Mouse (Mus musculus): ENCODE results near the gene Arpc5. TPM values are rescaled to one million over a fixed set of nuclear protein-coding genes. Genes with fewer than 3 reads are reported as not detected.
"Not testable (repeated sequence)": the region's sequence is repeated elsewhere in the genome, so short reads cannot be mapped to it uniquely, and the experiment has no call there.

Gene Arpc5
- polyA plus RNA-seq, 1 experiment from 2014 or later = 326 TPM

- no peak for ATAC-seq (ENCODE audit: insufficient read depth, low FRiP score, low read depth)
- WGBS = 7% methylated on average over 5 of the region's 5 CpGs
- no peak overlapping the region for H3K4me3 ChIP-seq (replicated peaks)
These were observed 19.9 kb upstream of the Arpc5 start for GRCm38 (mm10) chr1:152746426-152746825.

GRCm38 (mm10) chr1:152749276-152749675 lies 17.1 kb upstream of the Arpc5 start:
- H3K36me3 ChIP-seq = no peaks in the 10 kb centered on the region
- no peak overlapping the region for H3K27ac ChIP-seq
- no peak for ATAC-seq (ENCODE audit: insufficient read depth, low FRiP score, low read depth)
- H3K9ac ChIP-seq = no peak overlapping the region
- no peaks in the 10 kb centered on the region for H3K9me3 ChIP-seq
- H3K4me2 ChIP-seq = no peak overlapping the region
- H3K27me3 ChIP-seq (replicated peaks) = no peaks in the 10 kb centered on the region
- H3K4me3 ChIP-seq (replicated peaks) = no peak overlapping the region
- WGBS = 73% methylated on average over 9 of the region's 9 CpGs
- no peaks in the 10 kb centered on the region for H3K4me1 ChIP-seq

More at GRCm38 (mm10) chr1:152746426-152746825, 19.9 kb upstream of the Arpc5 start:
- Histone ChIP-seq H3K27ac (no peak overlapping the region), H3K36me3 (no peaks in the 10 kb centered on the region), H3K9me3 (no peaks in the 10 kb centered on the region), H3K27me3 (replicated peaks) (no peaks in the 10 kb centered on the region), H3K9ac (no peak overlapping the region), H3K4me2 (no peak overlapping the region), H3K4me1 (no peaks in the 10 kb centered on the region; the same call in 1 of the 2 replicates)

GRCm38 (mm10) chr1:152750312-152750965 lies 15.9 kb upstream of the Arpc5 start, which contains the start of gene Apobec4:
Gene Apobec4 (plus strand): TSS chr1:152750551.
- Histone ChIP-seq H3K27ac (no peak within 1 kb of the TSS), H3K4me1 (no peaks in the 10 kb centered on the region), H3K9ac (no peak within 1 kb of the TSS), H3K4me2 (no peak within 1 kb of the TSS), H3K36me3 (no peaks in the 10 kb centered on the region), H3K27me3 (replicated peaks) (no peaks in the 10 kb centered on the region), H3K9me3 (no peaks in the 10 kb centered on the region), H3K4me3 (replicated peaks) (no peak within 1 kb of the TSS)
- WGBS = 64% methylated on average over 13 of the region's 13 CpGs
- ATAC-seq (ENCODE audit: insufficient read depth, low FRiP score, low read depth) = no peak

GRCm38 (mm10) chr1:152761791-152762190 lies 4.6 kb upstream of the Arpc5 start:
- 75% methylated on average over 2 of the region's 2 CpGs for WGBS
- Histone ChIP-seq H3K4me2 (no peak overlapping the region), H3K4me1 (peaks cover 6% of the 10 kb centered on the region; the same call in 1 of the 2 replicates), H3K4me3 (replicated peaks) (no peak overlapping the region), H3K9ac (no peak overlapping the region), H3K27me3 (replicated peaks) (no peaks in the 10 kb centered on the region; the same call in 1 of the 2 replicates), H3K36me3 (no peaks in the 10 kb centered on the region), H3K27ac (no peak overlapping the region), H3K9me3 (no peaks in the 10 kb centered on the region)
- no peak for ATAC-seq (ENCODE audit: insufficient read depth, low FRiP score, low read depth)

GRCm38 (mm10) chr1:152766804-152767748 lies 734 bp downstream of the Arpc5 start:
- Histone ChIP-seq H3K4me1 (peaks cover 6% of the 10 kb centered on the region; the same call in 1 of the 2 replicates), H3K36me3 (peaks cover 7% of the 10 kb centered on the region; the same call in 1 of the 2 replicates), H3K27me3 (replicated peaks) (no peaks in the 10 kb centered on the region; the same call in 1 of the 2 replicates), H3K9ac (peak overlapping the region; percentile 96), H3K9me3 (no peaks in the 10 kb centered on the region), H3K27ac (peak overlapping the region; percentile 90), H3K4me3 (replicated peaks) (peak overlapping the region; percentile 98), H3K4me2 (peak overlapping the region; percentile 97)
- 1% methylated on average over 58 of the region's 60 CpGs for WGBS
- peak; percentile 56 for ATAC-seq (ENCODE audit: insufficient read depth, low FRiP score, low read depth)

GRCm38 (mm10) chr1:152767749-152768488 lies 1.6 kb downstream of the Arpc5 start:
- no peaks in the 10 kb centered on the region for H3K9me3 ChIP-seq
- peak overlapping the region; percentile 97 for H3K4me2 ChIP-seq
- no peaks in the 10 kb centered on the region; the same call in 1 of the 2 replicates for H3K27me3 ChIP-seq (replicated peaks)
- ATAC-seq (ENCODE audit: insufficient read depth, low FRiP score, low read depth) = peak; percentile 24; the same call in 1 of the 2 replicates
- H3K9ac ChIP-seq = no peak overlapping the region
- H3K4me1 ChIP-seq = peaks cover 6% of the 10 kb centered on the region; the same call in 1 of the 2 replicates
- no peak overlapping the region for H3K4me3 ChIP-seq (replicated peaks)
- no peak overlapping the region for H3K27ac ChIP-seq
- H3K36me3 ChIP-seq = peaks cover 12% of the 10 kb centered on the region
- WGBS = 8% methylated on average over 5 of the region's 5 CpGs

GRCm38 (mm10) chr1:152771016-152771415 lies 4.7 kb downstream of the Arpc5 start:
- H3K4me1 ChIP-seq = no peaks in the 10 kb centered on the region
- H3K36me3 ChIP-seq = peaks cover 25% of the 10 kb centered on the region
- H3K27me3 ChIP-seq (replicated peaks) = no peaks in the 10 kb centered on the region
- H3K4me3 ChIP-seq (replicated peaks) = no peak overlapping the region
- no peak for ATAC-seq (ENCODE audit: insufficient read depth, low FRiP score, low read depth)
- H3K9ac ChIP-seq = no peak overlapping the region
- H3K27ac ChIP-seq = no peak overlapping the region
- WGBS = 89% methylated on average over 9 of the region's 9 CpGs
- H3K9me3 ChIP-seq = no peaks in the 10 kb centered on the region
- no peak overlapping the region for H3K4me2 ChIP-seq

GRCm38 (mm10) chr1:152774601-152775000 lies 8.3 kb downstream of the Arpc5 start:
- 85% methylated on average over 3 of the region's 3 CpGs for WGBS
- not testable (repeated sequence) for H3K4me2 ChIP-seq; ATAC-seq (ENCODE audit: insufficient read depth, low FRiP score, low read depth); H3K4me3 ChIP-seq (replicated peaks); H3K9me3 ChIP-seq; H3K4me1 ChIP-seq; H3K27me3 ChIP-seq (replicated peaks); H3K9ac ChIP-seq; H3K27ac ChIP-seq
- peaks cover 33% of the 10 kb centered on the region for H3K36me3 ChIP-seq

- H3K9me3 ChIP-seq = no peaks in the 10 kb centered on the region
- no peak overlapping the region for H3K4me3 ChIP-seq (replicated peaks)
- no peak overlapping the region for H3K9ac ChIP-seq
- no peaks in the 10 kb centered on the region for H3K4me1 ChIP-seq
- no peak overlapping the region for H3K4me2 ChIP-seq
- WGBS = 27% methylated on average over 10 of the region's 10 CpGs
- H3K36me3 ChIP-seq = peaks cover 16% of the 10 kb centered on the region
- H3K27ac ChIP-seq = no peak overlapping the region
- H3K27me3 ChIP-seq (replicated peaks) = no peaks in the 10 kb centered on the region
- peak; percentile 75 for ATAC-seq (ENCODE audit: insufficient read depth, low FRiP score, low read depth)
These were observed 12.9 kb downstream of the Arpc5 start for GRCm38 (mm10) chr1:152779071-152779737.

- Histone ChIP-seq H3K9ac (no peak overlapping the region), H3K36me3 (no peaks in the 10 kb centered on the region), H3K4me1 (peaks cover 2% of the 10 kb centered on the region; the same call in 1 of the 2 replicates), H3K9me3 (no peaks in the 10 kb centered on the region), H3K27ac (no peak overlapping the region), H3K27me3 (replicated peaks) (no peaks in the 10 kb centered on the region), H3K4me2 (no peak overlapping the region), H3K4me3 (replicated peaks) (no peak overlapping the region)
- WGBS = 96% methylated on average over 8 of the region's 8 CpGs
- no peak for ATAC-seq (ENCODE audit: insufficient read depth, low FRiP score, low read depth)
These were observed 18.3 kb downstream of the Arpc5 start for GRCm38 (mm10) chr1:152784620-152785019.

- 78% methylated on average over 3 of the region's 3 CpGs for WGBS
- H3K27me3 ChIP-seq (replicated peaks); H3K4me3 ChIP-seq (replicated peaks); H3K4me1 ChIP-seq; H3K9ac ChIP-seq; H3K27ac ChIP-seq; H3K9me3 ChIP-seq; H3K4me2 ChIP-seq; H3K36me3 ChIP-seq; ATAC-seq (ENCODE audit: insufficient read depth, low FRiP score, low read depth): not testable (repeated sequence)
These were observed 19.1 kb downstream of the Arpc5 start for GRCm38 (mm10) chr1:152785446-152785845.

All from stomach, embryonic 15.5 days (tissue).